Mouse (Mus musculus): ENCODE measurements at regions not wholly inside any gene's neighbourhood (a gene's known extent, or its start where the extent isn't known, plus 50 kb on each side); places are given as distances from the start of the nearest gene placed in this dataset.

DNA sequence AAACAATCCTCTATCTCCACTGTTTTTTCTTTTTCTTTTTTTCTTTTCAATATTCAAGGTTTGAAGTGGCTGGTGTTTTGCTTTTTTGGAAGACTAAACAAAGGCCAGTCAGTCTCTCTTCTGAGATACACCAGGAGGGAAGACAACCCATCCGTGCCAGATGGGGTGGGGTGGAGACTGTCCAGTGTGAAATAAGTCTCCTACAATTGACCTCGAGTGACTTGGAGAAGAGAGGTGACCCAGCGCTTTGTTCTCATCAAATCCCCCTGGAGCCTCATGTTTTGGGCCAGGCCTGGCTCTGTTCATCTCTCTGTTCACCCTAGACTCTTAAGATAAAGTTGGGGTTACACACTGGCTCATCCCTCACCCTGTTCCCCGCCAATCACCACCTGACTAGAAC is 169.2 kb upstream of the Tbca start:
- no peak for DNase-seq
- intact Hi-C loops (cut with DNase I), result no loop called here

- intact Hi-C loops (cut with DNase I), result loop anchor here (5.0 kb wide), 1 partner anchor 682 kb away; no protein-coding TSS in a partner anchor
- no peak for DNase-seq
Measured at GRCm38 (mm10) chr13:94630055-94630454, 158.7 kb upstream of the Tbca start.

DNA sequence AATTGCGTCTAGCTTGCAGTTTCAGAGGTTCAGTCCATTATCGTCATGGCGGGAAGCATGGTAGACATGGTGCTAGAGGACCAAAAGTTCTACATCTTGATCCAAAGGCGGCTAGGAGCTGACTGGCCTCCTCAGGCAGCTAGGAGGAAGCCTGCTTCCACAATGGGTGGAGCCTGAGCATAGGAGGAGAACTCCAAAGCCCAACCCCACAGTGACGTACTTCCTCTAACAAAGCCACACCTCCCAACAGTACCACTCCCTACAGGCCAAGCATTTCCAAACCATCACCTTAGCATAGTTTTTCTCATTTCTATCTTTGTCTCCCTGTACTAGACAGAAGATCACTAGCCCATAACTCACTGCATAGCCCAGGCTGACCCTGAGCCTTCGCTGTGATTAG is 158.0 kb upstream of the Tbca start:
- intact Hi-C loops (cut with DNase I), result loop anchor here (5.0 kb wide), 1 partner anchor 682 kb away; no protein-coding TSS in a partner anchor

DNA sequence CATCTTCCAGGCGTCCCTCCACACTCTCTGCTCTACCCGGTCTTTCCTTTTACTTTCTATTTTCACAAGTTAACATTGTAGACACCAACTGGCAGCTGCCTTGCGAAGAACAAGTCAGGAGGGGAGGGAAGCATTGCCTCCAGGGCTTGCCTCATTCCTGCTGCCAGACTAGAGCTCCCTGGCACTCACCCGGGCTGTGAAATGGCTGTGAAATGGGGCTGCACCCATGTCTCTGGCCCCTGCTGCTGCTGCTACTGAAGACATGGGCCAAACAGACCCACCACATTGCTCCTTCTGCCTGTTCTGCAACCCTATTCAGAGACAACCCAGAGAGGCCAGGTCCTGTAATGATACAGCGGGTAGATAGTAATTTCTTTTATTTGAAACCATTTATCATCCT is 156.0 kb upstream of the Tbca start:
- intact Hi-C loops (cut with DNase I), result loop anchor here (5.0 kb wide), 1 partner anchor 680 kb away; no protein-coding TSS in a partner anchor
- no peak for DNase-seq

More for the DNA sequence above, 158.0 kb upstream of the Tbca start:
- DNase-seq, result no peak

DNA sequence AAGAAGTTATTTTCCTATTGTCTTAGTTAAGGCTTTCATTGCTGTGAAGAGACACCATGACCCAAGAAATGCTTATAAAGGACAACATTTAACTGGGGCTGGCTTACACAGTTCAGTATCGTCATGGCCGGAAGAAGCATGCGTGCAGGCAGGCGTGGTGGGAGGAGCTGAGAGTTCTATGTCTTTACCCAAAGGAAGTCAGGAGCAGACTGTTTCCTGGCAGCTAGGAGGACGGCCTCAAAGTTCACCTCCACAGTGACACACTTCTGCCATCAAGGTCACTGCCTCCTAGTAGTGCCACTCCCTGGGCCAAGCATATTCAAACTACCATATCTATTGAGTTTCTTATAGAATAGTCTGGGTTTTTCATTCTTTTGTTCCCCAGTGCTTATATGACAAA is 148.4 kb upstream of the Tbca start:
- DNase-seq, result no peak
- intact Hi-C loops (cut with DNase I), result no loop called here

DNA sequence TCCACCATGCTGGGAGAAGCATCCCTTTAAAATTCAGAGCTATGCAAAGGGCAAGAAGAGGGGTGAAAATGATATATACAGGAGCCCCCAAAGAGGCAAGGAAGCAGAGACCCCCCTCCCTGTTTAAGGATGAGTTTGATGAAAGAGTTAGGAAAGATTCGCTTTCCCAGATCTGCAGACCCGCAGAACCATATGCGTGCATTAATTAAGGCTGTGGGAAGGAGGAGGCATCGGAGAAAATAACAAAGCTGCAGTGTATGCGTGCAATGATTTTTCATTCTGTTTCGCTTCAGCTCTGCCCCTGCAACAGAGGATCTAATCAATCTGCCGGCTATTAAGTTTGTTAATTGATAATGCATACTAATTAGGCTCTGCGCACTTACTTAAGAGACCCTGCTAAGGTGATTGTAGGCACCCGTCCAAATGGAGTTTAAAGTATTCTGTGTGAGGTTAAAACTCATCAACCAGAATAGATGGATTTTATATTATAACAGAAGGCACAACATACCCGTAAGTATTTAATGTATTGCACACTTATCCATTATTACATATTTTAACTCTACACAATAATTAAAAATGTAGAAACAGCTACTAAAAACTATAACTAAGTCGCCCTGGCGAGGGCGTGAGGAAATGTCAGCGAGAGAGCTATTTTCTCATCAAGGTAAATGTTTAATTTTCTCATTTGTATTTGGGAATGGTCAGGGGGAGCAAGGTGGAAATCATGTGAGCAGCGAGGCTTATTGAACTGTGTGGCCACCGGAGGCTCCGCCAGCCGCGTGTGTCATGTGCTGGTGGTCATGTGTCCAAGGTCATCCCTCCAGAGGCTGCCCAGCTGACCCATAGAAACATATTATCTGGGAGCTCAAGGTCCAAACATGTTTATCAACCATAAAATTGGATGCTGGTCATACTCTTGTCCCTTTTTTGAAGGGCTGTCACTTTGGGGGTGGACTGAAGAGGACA is 143.2 kb upstream of the Tbca start:
- intact Hi-C loops (cut with DNase I), result no loop called here

DNA sequence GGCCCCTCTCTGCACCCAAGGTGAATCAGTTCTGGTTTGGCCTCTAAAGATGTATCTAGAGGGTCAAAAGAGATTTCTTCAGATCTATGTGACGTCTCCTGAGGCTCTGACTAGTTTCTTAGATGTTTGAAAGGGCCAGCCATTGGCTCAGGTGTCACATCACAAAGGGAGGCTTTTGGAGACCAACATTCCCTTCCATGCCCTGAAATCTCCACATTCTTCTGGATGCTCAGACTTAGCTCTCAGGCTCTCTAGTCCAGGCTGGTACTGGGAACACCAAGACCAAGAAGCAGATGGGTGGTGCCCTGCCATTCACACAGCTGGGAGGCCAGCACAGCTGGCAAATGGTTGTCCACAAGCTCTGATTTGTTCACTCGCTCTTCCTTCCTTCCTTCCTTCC is 142.4 kb upstream of the Tbca start:
- intact Hi-C loops (cut with DNase I), result no loop called here

More for the DNA sequence above, 143.2 kb upstream of the Tbca start:
- DNase-seq, result no peak

DNA sequence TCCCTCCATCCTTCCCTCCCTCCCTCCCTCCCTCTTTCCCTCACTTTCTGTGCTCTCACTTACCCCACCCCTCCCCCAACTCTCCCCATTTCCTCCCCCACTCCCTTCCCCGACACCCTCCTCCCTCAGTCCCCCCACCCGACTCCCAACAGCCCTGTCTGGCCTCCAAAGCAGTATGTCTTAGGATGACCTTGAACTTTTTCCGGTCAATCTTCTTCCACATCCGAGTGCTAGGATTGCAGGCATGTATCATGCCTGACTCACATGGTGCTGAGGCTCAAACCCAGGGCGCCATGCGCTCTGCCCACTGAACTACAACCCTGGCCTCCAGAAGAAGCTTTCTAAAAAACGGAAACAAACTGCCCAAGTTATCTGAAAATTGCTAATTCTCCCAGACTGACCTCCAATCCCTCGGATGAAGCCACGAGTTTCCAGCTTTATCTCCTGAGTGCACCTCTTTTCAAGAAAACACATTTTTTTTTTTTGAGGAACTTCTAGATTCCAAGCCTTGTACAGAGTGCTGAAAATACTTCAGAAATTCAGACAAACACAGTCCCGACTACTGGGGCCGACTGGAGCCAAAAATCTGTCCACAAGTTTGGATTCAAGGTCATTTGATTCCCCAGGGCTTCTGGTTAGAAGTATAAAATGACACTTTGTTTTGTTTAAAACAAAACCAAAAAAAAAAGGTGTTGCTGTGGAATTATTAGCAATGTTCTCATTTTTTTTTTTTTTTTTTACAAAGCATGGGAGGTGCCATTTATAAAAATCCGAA is 141.7 kb upstream of the Tbca start:
- intact Hi-C loops (cut with DNase I), result no loop called here
- DNase-seq, result peak; percentile 16 to 31

More for the DNA sequence above, 142.4 kb upstream of the Tbca start:
- DNase-seq, result no peak

DNA sequence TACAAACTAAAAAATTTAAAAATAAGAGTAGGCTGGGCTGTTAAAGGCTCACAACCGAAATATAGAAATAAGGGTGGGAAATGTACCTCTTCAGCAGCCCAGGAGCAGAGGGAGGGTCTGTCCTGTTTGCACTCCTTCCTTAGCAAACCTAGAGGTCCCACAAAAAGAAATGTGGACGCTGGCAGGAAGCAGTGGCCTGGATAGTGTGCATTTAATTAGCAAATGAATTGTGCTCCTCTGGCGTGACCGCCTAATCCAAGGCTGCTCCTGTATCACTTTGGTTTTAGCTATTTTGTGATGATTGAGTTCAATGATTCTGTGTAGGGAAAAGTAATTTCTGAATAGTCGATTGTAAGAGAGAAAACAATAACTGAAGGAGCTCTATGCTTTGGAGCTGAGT is 141.1 kb upstream of the Tbca start:
- DNase-seq, result no peak
- intact Hi-C loops (cut with DNase I), result no loop called here

GRCm38 (mm10) chr13:94650951-94651350 is 137.8 kb upstream of the Tbca start:
- intact Hi-C loops (cut with DNase I), result no loop called here
- peak; percentile 25 to 28 for DNase-seq

- intact Hi-C loops (cut with DNase I), result no loop called here
- no peak for DNase-seq
Measured at GRCm38 (mm10) chr13:94667604-94668003, 121.1 kb upstream of the Tbca start.

DNA sequence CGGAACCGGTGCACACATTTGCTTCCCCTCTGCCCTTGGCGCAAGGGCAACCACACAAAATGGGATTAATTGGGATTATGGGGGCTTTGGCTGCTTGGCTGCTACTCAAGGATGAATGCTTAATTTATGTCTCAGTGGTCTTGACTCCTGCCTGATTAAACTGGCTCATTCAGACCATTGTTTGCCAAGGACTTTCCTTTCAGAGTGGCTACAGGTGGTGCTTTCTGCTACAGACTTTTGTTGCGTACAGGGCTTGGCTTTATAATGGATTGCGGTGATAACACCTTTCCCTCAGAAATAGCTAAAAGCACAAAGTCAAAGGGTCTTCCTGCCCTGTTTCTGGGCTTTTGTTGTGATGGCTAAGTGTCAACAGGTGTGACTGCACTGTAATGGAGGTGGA is 120.4 kb upstream of the Tbca start:
- intact Hi-C loops (cut with DNase I), result no loop called here
- no peak for DNase-seq

GRCm38 (mm10) chr13:94669106-94669683 is 119.5 kb upstream of the Tbca start:
- intact Hi-C loops (cut with DNase I), result no loop called here
- DNase-seq, result no peak

GRCm38 (mm10) chr13:94670266-94670665 is 118.4 kb upstream of the Tbca start:
- DNase-seq, result no peak
- intact Hi-C loops (cut with DNase I), result no loop called here

DNA sequence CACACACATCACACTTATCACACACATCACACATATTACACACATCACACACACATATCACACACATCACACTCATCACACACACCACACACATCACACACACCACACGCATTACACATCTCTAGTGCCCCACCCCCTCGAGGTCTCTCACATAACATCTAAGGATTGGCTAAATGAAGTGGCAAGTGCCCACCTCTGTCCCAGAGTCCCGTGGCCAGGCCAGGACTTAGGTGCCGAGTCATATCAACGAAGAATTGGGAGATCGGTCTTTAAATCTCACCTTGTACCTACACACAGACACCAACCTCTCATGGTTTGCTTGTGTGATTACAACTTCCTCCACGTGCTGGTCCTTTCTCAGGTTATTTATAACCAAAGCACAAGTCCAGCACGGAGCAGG is 117.7 kb upstream of the Tbca start:
- no peak for DNase-seq
- intact Hi-C loops (cut with DNase I), result no loop called here

GRCm38 (mm10) chr13:94680492-94681168 is 108.1 kb upstream of the Tbca start:
- no peak for DNase-seq
- intact Hi-C loops (cut with DNase I), result no loop called here

DNA sequence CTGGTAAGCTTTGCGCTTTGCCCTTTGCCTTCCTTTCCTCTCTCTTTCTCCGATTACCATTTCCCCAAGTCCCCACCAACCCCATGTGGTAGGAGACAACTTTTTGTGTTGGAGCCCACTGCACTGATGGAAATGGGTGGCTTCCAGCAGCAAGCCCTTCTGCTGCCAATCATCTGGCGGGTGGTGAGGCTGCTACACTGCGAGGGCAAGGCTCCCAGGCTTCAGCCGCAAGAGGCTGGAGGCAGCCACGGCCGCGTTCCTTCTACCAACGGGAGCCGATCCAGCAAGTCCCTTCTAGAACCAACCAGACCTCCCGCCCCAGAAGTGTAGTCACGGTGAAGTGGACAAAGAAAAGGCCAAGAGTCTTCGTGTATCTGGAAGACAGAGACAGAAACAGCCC is 107.1 kb upstream of the Tbca start:
- intact Hi-C loops (cut with DNase I), result no loop called here
- DNase-seq, result no peak

DNA sequence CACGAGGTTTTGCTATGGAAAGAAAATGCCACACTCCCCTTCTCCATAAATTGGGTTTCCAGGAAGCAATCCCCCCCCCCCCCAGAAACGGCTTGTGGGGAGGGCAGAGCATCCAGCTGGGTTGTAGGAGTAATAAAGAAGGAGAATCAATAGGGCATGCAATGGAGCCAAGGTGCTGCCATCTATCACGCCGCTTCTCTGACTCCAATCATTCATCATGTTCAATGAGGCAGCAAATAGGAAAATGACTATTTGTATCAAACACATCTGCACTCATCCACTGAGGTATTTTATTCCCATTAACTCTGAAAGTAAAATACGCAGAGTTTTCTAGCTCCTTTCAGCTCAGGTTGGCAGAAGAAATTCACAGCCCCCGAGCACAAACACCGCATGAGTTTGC is 103.5 kb upstream of the Tbca start:
- intact Hi-C loops (cut with DNase I), result no loop called here
- no peak for DNase-seq

- no peak for DNase-seq
Measured at GRCm38 (mm10) chr13:94687295-94687694, 101.4 kb upstream of the Tbca start.

DNA sequence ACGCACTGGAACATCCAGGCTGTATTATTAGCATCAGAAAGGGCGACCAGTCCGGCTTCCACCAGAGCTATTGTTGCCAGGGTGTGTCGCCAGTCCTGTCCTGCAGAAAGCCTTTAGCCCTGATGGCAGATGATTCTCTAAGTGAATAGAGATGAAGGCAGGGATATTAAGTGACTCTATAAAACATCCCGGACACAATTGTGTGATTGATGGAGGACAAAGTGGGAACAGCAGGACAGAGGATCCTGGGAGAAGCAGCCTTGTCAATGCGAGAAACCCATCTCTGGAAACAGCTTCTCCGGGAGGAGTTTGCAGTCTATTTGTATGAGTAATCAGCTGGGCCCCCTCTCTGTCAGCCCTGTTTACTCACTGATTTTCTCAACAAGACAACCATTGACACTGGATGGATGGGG is 82.1 kb upstream of the Tbca start:
- intact Hi-C loops (cut with DNase I), result loop anchor here (5.0 kb wide), 1 partner anchor 161 kb away; no protein-coding TSS in a partner anchor
- no peak for DNase-seq

More at GRCm38 (mm10) chr13:94687295-94687694, 101.4 kb upstream of the Tbca start:
- intact Hi-C loops (cut with DNase I), result no loop called here

All from heart, postnatal 10 days (tissue).